20 mouse cellular contexts compared by ENCODE assay signal in genomic region chr1:183164648-183165071, GRCm38 (mm10). TPM values are rescaled to one million over a fixed set of nuclear protein-coding genes. Genes with fewer than 3 reads are reported as not detected.
A peak's percentile ranks its signal among the peaks of the same experiment; 100 is the strongest.
DNase-seq lines count a peak whose midpoint lies in the region; ATAC-seq lines count a peak whose summit lies in the region.
"Had no signal": no experiment of that assay in that cellular context is flagged by ENCODE, and none has a peak within 500 bp of the region (broad histone marks: within the 10 kb centered on the region; RNA-seq: fewer than 3 reads in every experiment).

No protein-coding gene starts in this region.

- peaks cover 39% of the 10 kb centered on the region for H3K4me1 ChIP-seq in kidney, embryonic 15.5 days
- peaks cover 37% of the 10 kb centered on the region for H3K4me1 ChIP-seq in embryonic facial prominence, embryonic 12.5 days
- H3K4me1 ChIP-seq in limb, embryonic 13.5 days: peaks cover 64% of the 10 kb centered on the region
- H3K4me1 ChIP-seq in intestine, embryonic 15.5 days (replicated peaks): 0 out of 2 replicates have a peak, but pooled peaks cover 6% of the 10 kb centered on the region

- no peaks in the 10 kb centered on the region for H3K9me3 ChIP-seq in kidney, embryonic 15.5 days (replicated peaks)
- H3K9me3 ChIP-seq in embryonic facial prominence, embryonic 12.5 days: no peaks in the 10 kb centered on the region
- no peaks in the 10 kb centered on the region for H3K9me3 ChIP-seq in limb, embryonic 13.5 days
- H3K9me3 ChIP-seq in intestine, embryonic 15.5 days: no peaks in the 10 kb centered on the region
- H3K9me3 ChIP-seq: G1E; heart, embryonic 15.5 days had no signal

- intact Hi-C loops in left cerebral cortex, postnatal 36 days (cut with DNase I): no loop called here

- H3K4me2 ChIP-seq in kidney, embryonic 15.5 days: no peak overlapping the region
- H3K4me2 ChIP-seq in embryonic facial prominence, embryonic 12.5 days (replicated peaks): no peak overlapping the region
- peak overlapping the region; percentile 25; the same call in 1 of the 2 replicates for H3K4me2 ChIP-seq in limb, embryonic 13.5 days (replicated peaks)
- H3K4me2 ChIP-seq in intestine, embryonic 15.5 days (replicated peaks): no peak overlapping the region
- H3K4me2 ChIP-seq: heart, embryonic 15.5 days; hindbrain, embryonic 14.5 days had no signal

- H3K27me3 ChIP-seq in kidney, embryonic 15.5 days: no peaks in the 10 kb centered on the region
- no peaks in the 10 kb centered on the region for H3K27me3 ChIP-seq in embryonic facial prominence, embryonic 12.5 days
- H3K27me3 ChIP-seq in limb, embryonic 13.5 days: no peaks in the 10 kb centered on the region
- no peaks in the 10 kb centered on the region for H3K27me3 ChIP-seq in intestine, embryonic 15.5 days (replicated peaks)
- H3K27me3 ChIP-seq: heart, embryonic 15.5 days had no signal

- H3K9ac ChIP-seq in kidney, embryonic 15.5 days: no peak overlapping the region
- H3K9ac ChIP-seq in embryonic facial prominence, embryonic 12.5 days: no peak overlapping the region
- H3K9ac ChIP-seq in limb, embryonic 13.5 days: no peak overlapping the region
- no peak overlapping the region for H3K9ac ChIP-seq in intestine, embryonic 15.5 days
- H3K9ac ChIP-seq: forebrain, postnatal 0 days; heart, embryonic 15.5 days; hindbrain, embryonic 14.5 days; liver, embryonic 14.5 days had no signal

- peak; percentile 79 for ATAC-seq in kidney, embryonic 15.5 days (replicated peaks; ENCODE audit: low FRiP score)
- ATAC-seq in embryonic facial prominence, embryonic 12.5 days (ENCODE audit: insufficient number of reproducible peaks, insufficient read depth, low FRiP score, low TSS enrichment): 0 out of 2 replicates have a peak, but pooled peaks have one; percentile 41
- ATAC-seq in limb, embryonic 13.5 days (ENCODE audit: low FRiP score, low read depth): no peak
- ATAC-seq in intestine, embryonic 15.5 days: no peak
- ATAC-seq: CD4-positive, CD25-positive, alpha-beta regulatory T cell, adult 4 months; forebrain, postnatal 0 days; intestine, embryonic 16.5 days had no signal

- H3K27ac ChIP-seq in kidney, embryonic 15.5 days: peak overlapping the region; percentile 47
- peak overlapping the region; percentile 7 for H3K27ac ChIP-seq in embryonic facial prominence, embryonic 12.5 days
- H3K27ac ChIP-seq in limb, embryonic 13.5 days: peak overlapping the region; percentile 55
- no peak overlapping the region for H3K27ac ChIP-seq in intestine, embryonic 15.5 days
- H3K27ac ChIP-seq: gastrocnemius, adult 2 months; heart, embryonic 15.5 days; hindbrain, embryonic 14.5 days; liver, embryonic 14.5 days had no signal

- 6% methylated on average over 8 of the region's 8 CpGs for WGBS in kidney, embryonic 15.5 days
- 28% methylated on average over 8 of the region's 8 CpGs for WGBS in embryonic facial prominence, embryonic 12.5 days
- 18% methylated on average over 8 of the region's 8 CpGs for WGBS in limb, embryonic 13.5 days
- WGBS in intestine, embryonic 15.5 days: 30% methylated on average over 8 of the region's 8 CpGs

- no peak overlapping the region for H3K4me3 ChIP-seq in kidney, embryonic 15.5 days (replicated peaks)
- H3K4me3 ChIP-seq in embryonic facial prominence, embryonic 12.5 days: no peak overlapping the region
- no peak overlapping the region for H3K4me3 ChIP-seq in limb, embryonic 13.5 days
- H3K4me3 ChIP-seq in intestine, embryonic 15.5 days (replicated peaks): no peak overlapping the region
- H3K4me3 ChIP-seq: gastrocnemius, adult 2 months; heart, embryonic 15.5 days had no signal

- peaks cover 13% of the 10 kb centered on the region; the same call in 1 of the 2 replicates for H3K36me3 ChIP-seq in kidney, embryonic 15.5 days
- H3K36me3 ChIP-seq in embryonic facial prominence, embryonic 12.5 days: 0 out of 2 replicates have a peak, but pooled peaks cover 2% of the 10 kb centered on the region
- peaks cover 12% of the 10 kb centered on the region for H3K36me3 ChIP-seq in limb, embryonic 13.5 days
- H3K36me3 ChIP-seq in intestine, embryonic 15.5 days: no peaks in the 10 kb centered on the region
- H3K36me3 ChIP-seq: heart, embryonic 15.5 days had no signal

- DNase-seq in heart, adult 11 months: peak; percentile 92
- DNase-seq in heart, adult 9 months (ENCODE audit: low spot score in 2 of 2): no peak
- DNase-seq in kidney, adult 18-20 months: no peak
- no peak for DNase-seq in left cerebral cortex, postnatal 36 days (ENCODE audit: low spot score in 2 of 2)
- DNase-seq: cerebellum, postnatal 14 days; embryo, embryonic 11 days; forebrain, postnatal 0 days; gastrocnemius, adult 2 months; midbrain, embryonic 14.5 days; thymus, adult 18-20 months had no signal

RNA-seq across cellular contexts. Expression of gene Disp1, which starts 56.7 kb away (rescaled TPM):
- 14.0 and 15.3 TPM in 2 replicates for polyA plus RNA-seq in kidney, embryonic 15.5 days (2015; fragmentation: Nextera tagmentation; extraction: Ambion mirVana)
- polyA plus RNA-seq in embryonic facial prominence, embryonic 12.5 days (2016; fragmentation: Nextera tagmentation; extraction: Ambion mirVana): 18.6 and 19.1 TPM in 2 replicates
- polyA plus RNA-seq in limb, embryonic 13.5 days (2015; fragmentation: Nextera tagmentation; extraction: Ambion mirVana): 29.3 and 34.0 TPM in 2 replicates
- 1 to 10 TPM; 5.6 to 6.8 TPM for total RNA-seq in left cerebral cortex, postnatal 36 days (2021)
- 9.5 and 11.0 TPM in 2 replicates for polyA plus RNA-seq in intestine, embryonic 15.5 days (2015; fragmentation: Nextera tagmentation; extraction: Ambion mirVana)

Comparison
In these comparisons a context has a peak if more than half of its experiments do, and no peak if none do; other contexts are left out.
1. ATAC-seq: peak in kidney, embryonic 15.5 days (single experiment) and embryonic facial prominence, embryonic 12.5 days (single experiment); none in limb, embryonic 13.5 days (single experiment) and intestine, embryonic 15.5 days (single experiment).